Mouse (Mus musculus) E14TG2a.4 (cell line): ENCODE data around the gene Haus6.

Source experiments
- CTCF ChIP-seq: conservative IDR thresholded peaks from 2 replicates; pipeline ENCODE4 v1.5.1; 2014; ENCODE audit warnings: low read length
- POU5F1 ChIP-seq: IDR thresholded peaks from 2 replicates; pipeline ENCODE4 v1.6.1; 2014; ENCODE audit warnings: low read length, borderline replicate concordance

- TF ChIP-seq CTCF (no peak), POU5F1 (no peak)
These were observed 45.3 kb upstream of the Haus6 start for GRCm38 (mm10) chr4:86657176-86657575.
